Mouse (Mus musculus) hindbrain, embryonic 10.5 days (tissue): ENCODE measurements around the gene Nelfa. TPM values are rescaled to one million over a fixed set of nuclear protein-coding genes. Genes with fewer than 3 reads are reported as not detected.
A peak's percentile ranks its signal among the peaks of the same experiment; 100 is the strongest.
"Not testable (repeated sequence)": the region's sequence is repeated elsewhere in the genome, so short reads cannot be mapped to it uniquely, and the experiment has no call there.

Experiments
- DNase-seq: peaks from one replicate; pipeline ENCODE4 v3.0.0-alpha.2; 2017; ENCODE audit warnings: low spot score
- H3K27ac ChIP-seq: fragments of 300-500 bp; sonication (generic); 2 replicates; pipeline ENCODE4 v1.5.1; 2016; ENCODE audit warnings: mild to moderate bottlenecking, moderate library complexity
- H3K27me3 ChIP-seq: fragments of 300-500 bp; sonication (generic); 2 replicates; pipeline ENCODE4 v1.6.1; 2016; ENCODE audit warnings: mild to moderate bottlenecking; ENCODE audit not compliant: poor library complexity, insufficient read depth, severe bottlenecking
- H3K36me3 ChIP-seq: fragments of 300-500 bp; sonication (generic); 2 replicates; pipeline ENCODE4 v1.6.1; 2016; ENCODE audit warnings: mild to moderate bottlenecking, moderate library complexity
- H3K4me1 ChIP-seq: fragments of 300-500 bp; sonication (generic); replicated peaks from 2 replicates; pipeline ENCODE4 v1.6.1; 2016; ENCODE audit warnings: mild to moderate bottlenecking
- H3K4me3 ChIP-seq: fragments of 300-500 bp; sonication (generic); 2 replicates; pipeline ENCODE4 v1.5.1; 2016; ENCODE audit warnings: mild to moderate bottlenecking, moderate library complexity
- H3K9me3 ChIP-seq: fragments of 300-500 bp; sonication (generic); 2 replicates; pipeline ENCODE4 v1.6.1; 2016; ENCODE audit warnings: mild to moderate bottlenecking, moderate library complexity
- WGBS: fragments of 180-500 bp; shearing (Covaris S2); methylation state at CpG from one replicate; pipeline ENCODE4 v1.1.7; 2016; 5-methylcytosine and 5-hydroxymethylcytosine counted together
- polyA plus RNA-seq: library from polyadenylated mRNA; unstranded; fragments of >200 nt; fragmentation: Nextera tagmentation; extraction: Ambion mirVana; gene quantifications from 2 replicates; pipeline ENCODE4 v1.2.1, GENCODE M21; 2016

Gene Nelfa
- polyA plus RNA-seq, 1 experiment from 2014 or later, result 75.4 TPM

- Histone ChIP-seq H3K4me1 (peaks cover 30% of the 10 kb centered on the region), H3K9me3 (peaks cover 36% of the 10 kb centered on the region), H3K4me3 (peak overlapping the region; percentile 93), H3K36me3 (peaks cover 43% of the 10 kb centered on the region), H3K27me3 (no peaks in the 10 kb centered on the region), H3K27ac (no peak overlapping the region)
- 98% methylated on average over 2 of the region's 2 CpGs for WGBS
- no peak for DNase-seq
Measured at GRCm38 (mm10) chr5:33937230-33937629, 1.0 kb upstream of the Nelfa start.

- Histone ChIP-seq H3K36me3 (peaks cover 55% of the 10 kb centered on the region), H3K27me3 (no peaks in the 10 kb centered on the region), H3K27ac (peak overlapping the region; percentile 97), H3K9me3 (peaks cover 21% of the 10 kb centered on the region), H3K4me3 (peak overlapping the region; percentile 93), H3K4me1 (peaks cover 30% of the 10 kb centered on the region)
- under 1% methylated on average over 39 of the region's 39 CpGs for WGBS
- DNase-seq, result no peak
Measured at GRCm38 (mm10) chr5:33935700-33936111, 507 bp downstream of the Nelfa start.

- Histone ChIP-seq H3K9me3 (peaks cover 18% of the 10 kb centered on the region), H3K4me1 (peaks cover 30% of the 10 kb centered on the region), H3K4me3 (peak overlapping the region; percentile 93), H3K36me3 (peaks cover 55% of the 10 kb centered on the region), H3K27ac (no peak overlapping the region), H3K27me3 (no peaks in the 10 kb centered on the region)
- 87% methylated on average over 7 of the region's 7 CpGs for WGBS
- no peak for DNase-seq
Measured at GRCm38 (mm10) chr5:33934877-33935276, 1.3 kb downstream of the Nelfa start.

- DNase-seq, result no peak
- H3K27me3 ChIP-seq, result no peaks in the 10 kb centered on the region
- peak overlapping the region; percentile 93; the same call in 1 of the 2 replicates for H3K4me3 ChIP-seq
- H3K36me3 ChIP-seq, result peaks cover 55% of the 10 kb centered on the region
- no peak overlapping the region for H3K27ac ChIP-seq
- WGBS, result 98% methylated on average over 2 of the region's 2 CpGs
- H3K9me3 ChIP-seq, result peaks cover 17% of the 10 kb centered on the region; the same call in 1 of the 2 replicates
- H3K4me1 ChIP-seq, result peaks cover 30% of the 10 kb centered on the region
Measured at GRCm38 (mm10) chr5:33934081-33934480, 2.1 kb downstream of the Nelfa start.

GRCm38 (mm10) chr5:33932413-33932812 is 3.8 kb downstream of the Nelfa start:
- Histone ChIP-seq H3K4me1 (peaks cover 30% of the 10 kb centered on the region), H3K27ac (no peak overlapping the region), H3K27me3 (no peaks in the 10 kb centered on the region), H3K4me3 (no peak overlapping the region), H3K36me3 (peaks cover 58% of the 10 kb centered on the region), H3K9me3 (peaks cover 18% of the 10 kb centered on the region; the same call in 1 of the 2 replicates)
- WGBS, result 76% methylated on average over 2 of the region's 2 CpGs
- DNase-seq, result no peak

GRCm38 (mm10) chr5:33926170-33926569 is 10.0 kb downstream of the Nelfa start:
- Histone ChIP-seq H3K9me3 (peaks cover 21% of the 10 kb centered on the region; the same call in 1 of the 2 replicates), H3K4me3 (no peak overlapping the region), H3K27me3 (no peaks in the 10 kb centered on the region), H3K36me3 (peaks cover 71% of the 10 kb centered on the region), H3K27ac (no peak overlapping the region), H3K4me1 (0 out of 2 replicates have a peak, but pooled peaks cover 4% of the 10 kb centered on the region)
- no peak for DNase-seq

- WGBS, result 43% methylated on average over 2 of the region's 2 CpGs
- H3K4me1 ChIP-seq, result 0 out of 2 replicates have a peak, but pooled peaks cover 4% of the 10 kb centered on the region
- no peak overlapping the region for H3K4me3 ChIP-seq
- H3K27ac ChIP-seq, result no peak overlapping the region
- no peak for DNase-seq
- H3K36me3 ChIP-seq, result peaks cover 73% of the 10 kb centered on the region
- peaks cover 4% of the 10 kb centered on the region; the same call in 1 of the 2 replicates for H3K9me3 ChIP-seq
- no peaks in the 10 kb centered on the region for H3K27me3 ChIP-seq
Measured at GRCm38 (mm10) chr5:33922566-33922965, 13.6 kb downstream of the Nelfa start.

GRCm38 (mm10) chr5:33921486-33922235 is 14.6 kb downstream of the Nelfa start:
- peaks cover 73% of the 10 kb centered on the region for H3K36me3 ChIP-seq
- no peaks in the 10 kb centered on the region for H3K27me3 ChIP-seq
- 0 out of 2 replicates have a peak, but pooled peaks cover 4% of the 10 kb centered on the region for H3K4me1 ChIP-seq
- H3K4me3 ChIP-seq, result no peak overlapping the region
- no peak overlapping the region for H3K27ac ChIP-seq
- 84% methylated on average over 7 of the region's 7 CpGs for WGBS
- H3K9me3 ChIP-seq, result peaks cover 4% of the 10 kb centered on the region; the same call in 1 of the 2 replicates
- DNase-seq, result no peak

GRCm38 (mm10) chr5:33920924-33921323 is 15.3 kb downstream of the Nelfa start:
- Histone ChIP-seq H3K36me3 (peaks cover 73% of the 10 kb centered on the region), H3K27ac (no peak overlapping the region), H3K9me3 (no peaks in the 10 kb centered on the region; the same call in 1 of the 2 replicates), H3K4me1 (0 out of 2 replicates have a peak, but pooled peaks cover 4% of the 10 kb centered on the region), H3K27me3 (no peaks in the 10 kb centered on the region), H3K4me3 (no peak overlapping the region)
- DNase-seq, result no peak
- 81% methylated on average over 4 of the region's 4 CpGs for WGBS

DNA sequence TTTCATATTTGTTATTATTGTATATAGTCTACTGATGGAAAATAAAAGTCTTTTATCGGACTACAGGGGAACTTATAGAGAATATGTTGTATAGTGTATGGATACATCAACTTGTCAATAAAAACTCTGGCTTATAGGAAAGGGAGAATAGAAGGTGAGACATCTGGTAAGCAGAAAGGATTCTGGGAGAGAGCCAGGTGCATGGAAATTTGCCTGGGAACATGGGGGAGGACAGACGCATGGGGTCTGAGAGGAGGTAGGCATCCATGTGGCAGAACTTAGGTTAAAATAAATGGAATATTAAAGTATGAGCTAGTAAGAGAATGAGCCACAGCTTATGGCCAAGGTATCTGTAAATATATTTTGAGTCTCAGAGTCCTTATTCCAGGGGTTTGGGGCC is 16.2 kb downstream of the Nelfa start:
- H3K4me3 ChIP-seq, result no peak overlapping the region
- no peaks in the 10 kb centered on the region for H3K27me3 ChIP-seq
- peaks cover 75% of the 10 kb centered on the region for H3K36me3 ChIP-seq
- no peaks in the 10 kb centered on the region for H3K9me3 ChIP-seq
- WGBS, result 96% methylated on average over 2 of the region's 2 CpGs
- H3K4me1 ChIP-seq, result 0 out of 2 replicates have a peak, but pooled peaks cover 4% of the 10 kb centered on the region
- no peak overlapping the region for H3K27ac ChIP-seq
- no peak for DNase-seq

GRCm38 (mm10) chr5:33919466-33919865 is 16.7 kb downstream of the Nelfa start:
- Histone ChIP-seq H3K9me3 (no peaks in the 10 kb centered on the region), H3K4me3 (no peak overlapping the region), H3K4me1 (0 out of 2 replicates have a peak, but pooled peaks cover 4% of the 10 kb centered on the region), H3K36me3 (peaks cover 80% of the 10 kb centered on the region), H3K27ac (no peak overlapping the region), H3K27me3 (no peaks in the 10 kb centered on the region)
- 94% methylated on average over 1 of the region's 1 CpGs for WGBS
- no peak for DNase-seq

DNA sequence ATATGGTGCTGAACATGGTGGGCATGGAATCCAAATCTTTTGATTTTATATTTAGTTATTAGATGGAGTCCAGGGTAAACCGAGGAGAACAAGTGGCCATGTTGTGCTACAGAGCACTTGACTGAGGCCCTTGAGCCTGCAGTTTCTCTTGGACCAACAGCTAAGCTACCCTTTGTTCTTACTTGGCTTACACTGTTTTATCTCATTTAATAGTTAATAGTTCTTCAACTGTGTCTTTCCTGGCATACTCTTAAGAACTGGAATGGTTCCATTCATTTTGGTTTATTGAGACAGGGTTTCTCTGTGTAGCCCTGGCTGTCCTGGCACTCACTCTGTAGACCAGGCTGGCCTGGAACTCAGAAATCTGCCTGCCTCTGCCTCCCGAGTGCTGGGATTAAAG is 19.6 kb downstream of the Nelfa start:
- not testable (repeated sequence) for H3K4me1 ChIP-seq, H3K27ac ChIP-seq, H3K27me3 ChIP-seq, DNase-seq, H3K9me3 ChIP-seq, H3K4me3 ChIP-seq
- H3K36me3 ChIP-seq, result peaks cover 92% of the 10 kb centered on the region
- WGBS, result 94% methylated on average over 2 of the region's 2 CpGs

- H3K27ac ChIP-seq, H3K4me3 ChIP-seq, H3K4me1 ChIP-seq, H3K9me3 ChIP-seq, H3K27me3 ChIP-seq, DNase-seq: not testable (repeated sequence)
- H3K36me3 ChIP-seq, result peaks cover 77% of the 10 kb centered on the region
Measured at GRCm38 (mm10) chr5:33915031-33915430, 21.2 kb downstream of the Nelfa start.
